Mouse (Mus musculus) liver, adult 2 months (tissue): ENCODE measurements at regions not wholly inside any gene's neighbourhood (a gene's known extent, or its start where the extent isn't known, plus 50 kb on each side); places are given as distances from the start of the nearest gene placed in this dataset.

Experiments used
- CTCF ChIP-seq: fragments of 200-500 bp; IDR thresholded peaks from 2 replicates; pipeline ENCODE4 v1.5.1; 2011; ENCODE audit warnings: low read depth, low read length, control low read depth
- POLR2A ChIP-seq: fragments of 200-500 bp; IDR thresholded peaks from 2 replicates; pipeline ENCODE4 v1.6.1; 2011; ENCODE audit warnings: low read length, control low read depth; ENCODE audit not compliant: insufficient read depth; ENCODE audit errors: extremely low read depth

- TF ChIP-seq POLR2A: no peak
- TF ChIP-seq CTCF: no peak
These were observed 101.4 kb upstream of the Klf3 start for GRCm38 (mm10) chr5:64701780-64702231.
